Mouse (Mus musculus): ENCODE measurements around the gene 1700029H14Rik.

1700029H14Rik gene

GRCm38 (mm10) chr8:13562118-13562517 lies at the start of gene 1700029H14Rik:
1700029H14Rik (minus strand) TSS chr8:13562461.
- DNase-seq (ENCODE audit: low spot score): no peak

DNA sequence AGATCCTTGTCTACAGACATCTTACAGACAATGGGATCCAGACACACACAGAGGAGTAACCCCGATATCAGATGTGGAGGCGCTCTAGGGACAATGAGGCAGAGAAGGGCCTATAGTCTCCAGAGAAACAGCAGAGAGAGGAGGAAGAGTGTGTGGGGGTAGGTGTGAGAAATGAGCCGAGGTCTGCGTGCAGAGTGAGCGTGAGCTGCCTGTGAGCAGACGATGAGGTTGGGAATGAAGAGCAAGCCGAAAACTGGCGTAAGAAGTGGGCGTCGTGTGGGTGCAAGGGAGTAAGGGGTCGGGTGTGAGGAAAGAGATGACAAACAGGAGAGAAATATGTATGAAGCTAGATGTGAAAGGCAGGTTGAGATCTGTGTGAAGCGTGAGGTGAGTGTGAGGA lies 49.4 kb upstream of the 1700029H14Rik start:
- DNase-seq (ENCODE audit: low spot score): no peak

DNA sequence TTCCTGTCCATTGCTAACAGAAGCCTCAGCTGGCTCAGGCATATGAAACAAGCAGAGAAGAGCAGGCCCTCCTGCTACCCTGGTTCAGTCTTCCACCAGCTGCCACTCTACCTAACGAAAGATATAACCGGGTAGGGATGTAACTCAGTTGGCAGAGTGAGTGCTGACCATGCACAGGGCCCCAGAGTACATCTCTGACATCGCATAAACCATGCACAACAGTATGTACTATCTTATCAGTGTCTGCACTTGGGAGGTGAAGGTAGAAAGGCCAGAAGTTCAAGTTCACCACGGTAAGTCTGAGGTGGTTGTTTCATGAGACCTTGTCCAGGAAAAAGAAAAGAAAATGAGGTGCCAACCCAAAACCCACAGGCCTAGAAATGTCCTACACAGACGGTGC lies 47.7 kb upstream of the 1700029H14Rik start:
- no peak for DNase-seq (ENCODE audit: low spot score)

- DNase-seq (ENCODE audit: low spot score): no peak
These were observed 46.7 kb upstream of the 1700029H14Rik start for GRCm38 (mm10) chr8:13608946-13609345.

- DNase-seq (ENCODE audit: low spot score): no peak
These were observed 43.7 kb upstream of the 1700029H14Rik start for GRCm38 (mm10) chr8:13605920-13606480.

DNA sequence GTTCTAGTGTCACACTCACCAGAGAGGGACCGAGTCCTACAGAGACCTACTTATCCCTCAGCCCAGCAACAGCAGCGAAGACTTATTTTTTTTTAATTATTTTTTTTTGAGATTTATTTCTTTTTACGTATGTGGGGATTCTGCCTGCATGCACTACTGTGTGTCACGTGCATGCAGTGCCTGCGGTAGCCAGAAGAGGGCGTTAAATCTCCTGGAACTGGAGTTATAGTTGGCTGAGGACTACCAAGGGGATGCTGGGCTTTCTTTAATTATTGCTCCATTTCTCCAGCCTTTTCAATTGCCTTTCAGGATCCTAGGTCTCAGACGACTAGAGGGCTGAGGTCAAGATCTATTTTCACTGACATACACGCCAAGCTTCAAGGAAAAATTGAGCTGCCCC lies 40.4 kb upstream of the 1700029H14Rik start:
- DNase-seq (ENCODE audit: low spot score): no peak

DNA sequence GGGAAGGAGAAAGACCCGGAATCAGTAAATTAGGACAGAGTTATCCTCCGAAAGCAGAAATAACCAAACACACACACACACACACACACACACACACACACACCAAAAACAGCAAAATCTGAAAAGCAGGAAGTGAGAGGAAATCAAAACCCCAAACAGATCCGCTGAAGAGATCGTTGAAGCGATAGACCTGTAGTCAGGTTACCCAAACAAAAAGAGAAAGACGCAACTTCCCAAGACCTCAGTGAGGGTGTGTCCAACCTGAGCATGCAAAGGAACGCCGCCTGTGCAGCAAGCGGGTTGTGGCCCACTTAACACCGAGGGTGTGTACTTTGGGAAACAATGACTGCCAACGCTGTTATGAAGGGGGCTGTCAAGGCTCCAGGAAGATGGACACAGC lies 38.9 kb upstream of the 1700029H14Rik start:
- no peak for DNase-seq (ENCODE audit: low spot score)

DNA sequence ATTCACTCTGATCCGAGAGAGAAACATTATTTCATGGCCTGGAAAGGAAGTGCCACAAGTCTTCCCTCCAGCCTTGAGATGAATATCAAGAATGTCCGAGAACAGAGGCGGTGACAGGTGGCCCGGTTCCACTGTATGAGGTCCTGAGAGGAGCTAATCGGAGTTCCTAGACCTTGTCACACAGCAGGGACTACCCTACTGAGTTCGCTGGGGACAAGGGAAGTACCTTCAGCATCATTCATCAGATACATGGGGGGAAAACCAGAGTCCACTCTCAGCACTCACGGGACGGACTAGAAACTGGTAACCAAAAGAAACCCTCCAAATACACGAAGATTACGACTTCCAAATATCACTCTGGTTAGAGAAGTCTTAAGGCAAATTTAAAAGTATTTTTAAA lies 38.5 kb upstream of the 1700029H14Rik start:
- no peak for DNase-seq (ENCODE audit: low spot score)

- DNase-seq (ENCODE audit: low spot score): no peak
These were observed 37.9 kb upstream of the 1700029H14Rik start for GRCm38 (mm10) chr8:13600204-13600603.

DNA sequence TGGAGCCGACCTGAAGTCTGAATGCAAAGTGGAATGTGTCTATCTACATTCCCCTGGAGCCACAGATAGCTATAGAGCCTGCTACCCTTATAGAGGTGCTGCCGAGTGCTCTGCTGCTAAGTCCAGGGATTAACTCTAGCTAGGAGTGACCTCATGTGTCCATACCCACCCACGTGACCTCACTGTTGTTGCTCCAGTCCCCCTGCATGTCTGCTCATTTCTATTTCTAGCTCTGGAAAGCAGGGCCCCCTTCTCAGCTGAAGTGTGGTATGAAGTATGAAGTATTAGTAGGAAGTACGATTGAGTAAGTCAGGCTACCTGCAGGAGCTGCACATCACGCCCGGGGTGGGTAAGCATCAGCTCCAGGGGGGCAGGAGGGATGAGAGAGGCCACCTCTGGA lies 35.5 kb upstream of the 1700029H14Rik start:
- no peak for DNase-seq (ENCODE audit: low spot score)

DNA sequence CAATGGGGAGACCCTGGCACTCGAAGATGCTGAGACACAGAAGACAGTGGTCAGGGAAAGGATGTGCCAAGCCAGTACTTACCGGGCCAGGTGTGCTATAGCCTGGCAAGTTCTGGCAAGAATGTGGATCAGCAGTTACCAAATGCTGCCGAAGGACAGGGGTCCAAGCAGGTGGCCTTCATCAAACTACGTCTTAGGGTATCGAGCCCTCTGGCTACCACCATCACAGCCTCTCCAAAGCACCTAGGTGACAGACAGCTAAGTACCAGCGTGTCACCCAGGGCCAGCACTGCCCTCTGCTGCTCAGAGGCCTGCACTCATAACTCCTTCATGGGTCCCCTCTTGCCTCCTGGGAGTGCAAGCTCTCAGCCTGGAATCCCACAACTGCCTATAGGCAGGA lies 33.6 kb upstream of the 1700029H14Rik start:
- no peak for DNase-seq (ENCODE audit: low spot score)

DNA sequence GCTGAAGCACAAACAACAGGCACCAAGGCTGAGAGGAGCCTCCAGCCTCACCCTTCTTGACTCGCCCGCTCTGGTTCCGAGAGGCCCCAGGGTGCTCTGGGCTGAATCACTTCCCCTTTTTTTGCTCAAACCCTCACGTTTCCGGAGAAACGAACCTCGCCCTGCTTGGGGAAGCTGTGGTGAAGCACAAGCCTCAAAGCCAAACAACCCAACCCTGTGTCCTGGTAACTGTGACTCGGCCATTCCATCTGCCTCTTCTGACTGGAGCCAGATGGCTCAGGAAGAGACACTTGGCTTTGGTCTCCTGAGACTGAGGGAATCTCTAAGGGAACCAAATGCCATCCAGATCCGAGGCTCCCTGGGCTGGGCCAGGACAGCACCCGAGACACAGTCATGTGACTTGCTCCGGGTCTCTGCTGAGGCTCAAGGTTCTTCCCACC lies 32.6 kb upstream of the 1700029H14Rik start:
- no peak for DNase-seq (ENCODE audit: low spot score)

DNA sequence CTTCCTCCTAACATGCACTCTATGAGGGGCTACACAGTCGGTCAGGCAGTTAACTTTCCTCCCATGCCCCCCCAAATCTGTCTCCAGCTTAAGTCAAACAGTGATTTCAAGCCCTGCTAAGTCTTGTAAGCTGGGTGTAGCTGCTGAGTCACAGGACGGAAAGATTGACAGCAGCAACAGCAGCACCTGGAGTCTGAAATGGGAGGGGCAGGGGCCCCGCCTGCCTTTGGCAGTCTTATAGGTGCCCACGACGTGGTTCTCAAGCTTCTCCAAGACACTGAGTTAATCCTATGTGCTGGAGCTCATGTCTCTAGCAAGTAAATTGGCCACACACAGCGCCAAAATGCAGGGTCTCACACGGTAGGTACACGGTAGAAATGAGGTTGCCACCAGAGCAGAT lies 31.1 kb upstream of the 1700029H14Rik start:
- no peak for DNase-seq (ENCODE audit: low spot score)

DNA sequence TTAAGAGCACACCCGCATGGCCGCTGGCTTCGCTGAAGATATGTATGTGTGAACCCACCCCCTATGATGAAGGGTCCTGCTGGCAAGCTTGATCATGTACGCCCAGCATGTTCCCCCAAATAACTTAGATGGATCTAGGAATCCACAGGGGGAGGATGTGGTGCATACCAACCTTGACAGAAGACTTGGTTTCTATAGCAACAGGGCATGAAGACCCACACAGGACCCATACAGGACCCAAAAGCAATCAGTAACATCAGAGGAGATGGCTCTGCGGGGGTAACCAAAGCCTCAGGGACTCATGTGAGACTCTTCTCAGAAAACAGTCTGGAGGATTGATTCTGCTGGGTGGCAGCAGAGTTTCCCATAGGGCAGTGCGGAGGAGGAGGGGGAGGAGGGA lies 29.0 kb upstream of the 1700029H14Rik start:
- DNase-seq (ENCODE audit: low spot score): no peak

GRCm38 (mm10) chr8:13589071-13589470 lies 26.8 kb upstream of the 1700029H14Rik start:
- DNase-seq (ENCODE audit: low spot score): no peak

GRCm38 (mm10) chr8:13584652-13585051 lies 22.4 kb upstream of the 1700029H14Rik start:
- no peak for DNase-seq (ENCODE audit: low spot score)

DNA sequence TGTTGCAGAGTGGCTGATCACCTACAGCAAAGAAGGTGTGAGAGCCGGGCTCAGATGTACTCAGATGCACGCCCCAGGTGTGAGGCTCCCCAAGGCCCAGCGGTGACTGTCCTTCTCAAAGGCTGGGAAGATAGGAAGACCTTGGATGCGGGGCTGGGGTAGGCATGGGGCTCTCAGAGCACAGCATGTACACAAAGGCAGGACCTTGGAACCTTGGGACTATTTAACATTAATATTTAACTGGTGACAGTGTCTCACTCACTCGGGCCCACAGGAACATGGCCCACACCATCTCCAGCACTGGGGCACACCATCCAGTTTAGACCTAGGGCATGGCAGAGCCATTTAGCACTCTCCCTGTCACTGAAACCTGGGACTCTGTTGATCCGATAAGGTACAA lies 15.6 kb upstream of the 1700029H14Rik start:
- no peak for DNase-seq (ENCODE audit: low spot score)

DNA sequence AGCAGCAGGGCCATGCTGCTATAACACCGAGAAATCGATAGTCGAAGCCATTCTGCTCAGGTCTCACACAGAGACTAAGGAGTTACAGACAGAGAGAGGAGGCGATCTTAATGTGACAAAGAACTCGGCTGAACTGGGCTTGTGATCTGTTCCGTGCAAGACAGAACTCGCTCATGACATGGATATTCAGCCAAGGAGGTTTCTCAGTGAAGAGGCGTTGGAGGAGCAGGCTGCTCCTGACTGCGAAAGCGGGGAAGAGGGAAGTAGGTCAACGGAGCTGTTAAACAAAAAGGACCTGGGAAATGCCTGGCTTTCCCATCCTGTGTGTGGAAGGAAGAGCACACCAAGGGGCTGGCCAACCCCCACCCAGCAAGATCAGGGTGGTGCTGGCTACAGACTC lies 9.7 kb upstream of the 1700029H14Rik start:
- DNase-seq (ENCODE audit: low spot score): no peak

- DNase-seq (ENCODE audit: low spot score): no peak
These were observed 4.7 kb downstream of the 1700029H14Rik start for GRCm38 (mm10) chr8:13557526-13557925.

DNA sequence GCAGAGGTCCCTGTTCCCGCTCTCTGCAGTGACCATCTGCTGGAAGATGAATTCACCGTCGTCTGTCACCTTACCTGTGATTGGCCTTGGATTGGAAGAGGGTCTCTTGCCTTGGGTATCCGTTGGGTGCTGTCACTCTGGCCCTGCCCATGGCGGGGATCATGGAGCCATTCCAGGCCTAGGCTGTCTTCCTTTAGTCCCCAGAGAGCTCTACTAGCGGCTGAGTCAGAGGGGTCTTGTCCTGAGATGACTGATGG lies 10.8 kb downstream of the 1700029H14Rik start:
- no peak for DNase-seq (ENCODE audit: low spot score)

GRCm38 (mm10) chr8:13550718-13551573 lies 11.3 kb downstream of the 1700029H14Rik start:
- DNase-seq (ENCODE audit: low spot score): peak; percentile 58

- no peak for DNase-seq (ENCODE audit: low spot score)
These were observed 13.4 kb downstream of the 1700029H14Rik start for GRCm38 (mm10) chr8:13548831-13549230.

DNA sequence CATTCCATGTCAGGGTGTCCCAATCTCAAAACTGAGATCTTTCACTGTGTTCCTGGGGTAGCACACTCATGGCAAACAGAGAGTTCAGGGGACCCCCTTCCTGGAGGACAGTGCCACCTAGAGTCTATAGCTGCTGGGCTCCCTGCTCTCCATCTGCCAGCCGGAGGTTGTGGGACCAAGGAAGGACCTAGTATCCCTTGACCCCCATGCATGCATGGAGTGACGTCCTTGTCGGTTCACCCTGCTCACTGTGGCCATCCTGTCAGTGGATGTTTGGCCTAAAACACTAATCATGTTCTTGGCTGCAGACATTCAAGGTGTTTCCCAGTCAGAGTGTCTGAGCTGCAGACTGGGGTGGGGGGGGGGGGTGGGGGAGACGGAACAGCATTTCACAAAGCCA lies 14.0 kb downstream of the 1700029H14Rik start:
- no peak for DNase-seq (ENCODE audit: low spot score)

GRCm38 (mm10) chr8:13546421-13546820 lies 15.8 kb downstream of the 1700029H14Rik start:
- no peak for DNase-seq (ENCODE audit: low spot score)
